Mouse (Mus musculus) midbrain, postnatal 0 days (tissue): ENCODE measurements around the gene Cilp2. TPM values are rescaled to one million over a fixed set of nuclear protein-coding genes. Genes with fewer than 3 reads are reported as not detected.

Source experiments
- ATAC-seq: fragments of 200-750 bp; cut with Nextera tagmentation; 2 replicates; pipeline ENCODE4 v1.8.0; 2017; ENCODE audit warnings: moderate number of reproducible peaks, mild to moderate bottlenecking, moderate TSS enrichment, moderate library complexity; ENCODE audit not compliant: low FRiP score
- DNase-seq: peaks from one replicate; pipeline ENCODE4 v3.0.0-alpha.2; 2015; ENCODE audit warnings: low spot score
- H3K27ac ChIP-seq: fragments of 300-500 bp; sonication (generic); 2 replicates; pipeline ENCODE4 v1.5.1; 2014; ENCODE audit warnings: low read depth, mild to moderate bottlenecking, low read length, mixed read lengths
- H3K27me3 ChIP-seq: fragments of 300-500 bp; sonication (generic); 2 replicates; pipeline ENCODE4 v1.6.1; 2014; ENCODE audit warnings: low read length, control low read depth, mixed read lengths; ENCODE audit not compliant: insufficient read depth
- H3K36me3 ChIP-seq: fragments of 300-500 bp; sonication (generic); 2 replicates; pipeline ENCODE4 v1.6.1; 2014; ENCODE audit warnings: low read length, control low read depth, mixed read lengths; ENCODE audit not compliant: insufficient read depth
- H3K4me1 ChIP-seq: fragments of 300-500 bp; sonication (generic); 2 replicates; pipeline ENCODE4 v1.6.1; 2014; ENCODE audit warnings: mild to moderate bottlenecking, control low read depth, antibody characterized with exemption, low read length, mixed read lengths; ENCODE audit not compliant: insufficient read depth
- H3K4me2 ChIP-seq: fragments of 300-500 bp; sonication (generic); 2 replicates; pipeline ENCODE4 v1.6.1; 2014; ENCODE audit warnings: low read depth, mild to moderate bottlenecking, low read length, mixed read lengths; ENCODE audit not compliant: poor library complexity, severe bottlenecking
- H3K4me3 ChIP-seq: fragments of 300-500 bp; sonication (generic); 2 replicates; pipeline ENCODE4 v1.5.1; 2014; ENCODE audit warnings: low read depth, mild to moderate bottlenecking, low read length, moderate library complexity
- H3K9ac ChIP-seq: fragments of 300-500 bp; sonication (generic); replicated peaks from 2 replicates; pipeline ENCODE4 v1.6.1; 2014; ENCODE audit warnings: mild to moderate bottlenecking, low read length, moderate library complexity, mixed read lengths; ENCODE audit not compliant: poor library complexity, severe bottlenecking
- H3K9me3 ChIP-seq: fragments of 300-500 bp; sonication (generic); 2 replicates; pipeline ENCODE4 v1.6.1; 2016; ENCODE audit warnings: low read length, control low read depth
- CTCF ChIP-seq: IDR thresholded peaks from 2 replicates; pipeline ENCODE4 v1.5.1; 2016; ENCODE audit warnings: antibody characterized with exemption, mild to moderate bottlenecking
- WGBS: fragments of 180-500 bp; shearing (Covaris S2); extraction: QIAGEN DNeasy Blood & Tissue Kit; methylation state at CpG from one replicate; pipeline ENCODE4 v1.1.7; 2014; 5-methylcytosine and 5-hydroxymethylcytosine counted together
- polyA plus RNA-seq: library from polyadenylated mRNA; unstranded; fragments of >200 nt; fragmentation: Nextera tagmentation; extraction: Ambion mirVana; gene quantifications from 2 replicates; pipeline ENCODE4 v1.2.1, GENCODE M21; 2015
- total RNA-seq: library from RNA; depleted of rRNA; stranded (reverse); fragments of >200 nt; gene quantifications from 2 replicates; pipeline ENCODE4 v1.2.3, GENCODE M21; 2014; rRNA removed

The Cilp2 gene
- total and polyA plus RNA-seq, 2 experiments from 2014 or later, result 8.0 to 12.0 TPM

DNA sequence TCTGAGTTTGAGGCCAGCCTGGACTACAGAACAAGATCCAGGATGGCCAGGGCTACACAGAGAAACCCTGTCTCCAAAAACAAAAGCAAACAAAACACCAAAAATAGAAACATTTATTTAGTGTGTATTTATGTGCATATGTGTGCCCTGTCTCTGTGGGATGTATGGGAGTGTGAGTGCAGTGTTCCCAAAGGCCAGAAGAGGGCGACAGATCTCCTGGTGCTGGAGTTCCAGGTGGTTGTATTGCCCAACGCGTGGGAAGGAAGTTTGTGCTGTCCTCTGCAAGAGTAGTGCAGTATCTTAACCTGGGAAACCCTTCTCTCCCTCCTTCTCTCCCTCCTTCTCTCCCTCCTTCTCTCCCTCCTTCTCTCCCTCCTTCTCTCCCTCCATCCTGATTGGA is 37.6 kb downstream of the Cilp2 start:
- no peak for DNase-seq
- Histone ChIP-seq H3K9ac (no peak overlapping the region), H3K27me3 (no peaks in the 10 kb centered on the region), H3K9me3 (no peaks in the 10 kb centered on the region), H3K4me3 (no peak overlapping the region), H3K36me3 (0 out of 2 replicates have a peak, but pooled peaks cover 2% of the 10 kb centered on the region), H3K4me2 (no peak overlapping the region), H3K27ac (no peak overlapping the region), H3K4me1 (no peaks in the 10 kb centered on the region)
- WGBS, result 50% methylated on average over 3 of the region's 3 CpGs
- TF ChIP-seq CTCF, result peak; percentile 52
- ATAC-seq, result no peak

GRCm38 (mm10) chr8:69848951-69849350 is 38.5 kb downstream of the Cilp2 start:
- ATAC-seq (no peak), DNase-seq (no peak)
- Histone ChIP-seq H3K27me3 (no peaks in the 10 kb centered on the region), H3K4me3 (no peak overlapping the region), H3K4me1 (no peaks in the 10 kb centered on the region), H3K36me3 (0 out of 2 replicates have a peak, but pooled peaks cover 2% of the 10 kb centered on the region), H3K9ac (no peak overlapping the region), H3K9me3 (no peaks in the 10 kb centered on the region), H3K27ac (no peak overlapping the region), H3K4me2 (no peak overlapping the region)
- WGBS, result 90% methylated on average over 8 of the region's 8 CpGs
- no peak for TF ChIP-seq CTCF

DNA sequence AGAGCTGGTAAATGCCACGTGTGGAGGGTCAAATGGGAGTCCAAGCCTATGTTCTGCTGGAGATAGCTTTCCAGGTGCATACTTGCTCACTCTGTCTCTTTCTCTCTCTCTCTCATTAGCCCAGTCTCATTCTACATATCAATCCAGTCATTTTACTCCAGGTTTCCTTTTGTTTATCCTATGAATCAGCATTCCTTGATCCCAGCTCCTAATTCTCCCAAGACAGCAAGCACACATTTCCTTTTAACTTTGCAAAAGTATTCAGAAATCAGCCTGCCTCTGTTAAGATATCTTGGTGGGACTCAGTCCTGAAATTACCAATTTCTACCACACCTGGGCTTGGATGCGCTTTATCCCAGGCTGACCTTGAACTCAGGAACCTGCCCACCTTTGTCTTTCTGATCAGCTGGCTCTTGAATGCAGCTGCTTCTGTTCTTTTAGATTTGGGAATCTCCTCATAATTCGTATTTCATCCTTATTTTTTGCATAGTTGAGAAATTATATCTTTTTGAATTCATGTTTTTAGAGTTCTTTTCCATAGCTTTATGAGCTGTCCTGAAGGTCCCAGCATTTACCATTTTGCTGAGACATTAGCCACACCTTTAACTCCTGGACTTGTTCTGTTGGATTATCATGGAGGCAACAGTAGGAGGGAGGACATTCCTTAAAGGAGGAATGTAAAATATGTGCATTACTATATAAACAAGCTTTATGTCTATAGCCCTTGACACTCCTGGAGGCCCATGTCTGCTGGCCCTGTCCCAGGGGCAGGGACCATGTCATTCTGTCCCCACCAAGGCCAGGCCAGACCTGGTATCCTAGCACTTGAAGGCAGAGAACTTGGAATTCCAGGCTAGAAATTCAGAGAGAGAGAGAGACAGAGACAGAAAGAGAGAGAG is 40.1 kb downstream of the Cilp2 start:
- no peak for TF ChIP-seq CTCF
- Histone ChIP-seq H3K4me1 (no peaks in the 10 kb centered on the region), H3K9me3 (no peaks in the 10 kb centered on the region), H3K27ac (no peak overlapping the region), H3K27me3 (no peaks in the 10 kb centered on the region), H3K36me3 (0 out of 2 replicates have a peak, but pooled peaks cover 2% of the 10 kb centered on the region), H3K9ac (no peak overlapping the region), H3K4me2 (no peak overlapping the region), H3K4me3 (no peak overlapping the region)
- no peak for ATAC-seq
- no peak for DNase-seq
- 86% methylated on average over 3 of the region's 3 CpGs for WGBS

DNA sequence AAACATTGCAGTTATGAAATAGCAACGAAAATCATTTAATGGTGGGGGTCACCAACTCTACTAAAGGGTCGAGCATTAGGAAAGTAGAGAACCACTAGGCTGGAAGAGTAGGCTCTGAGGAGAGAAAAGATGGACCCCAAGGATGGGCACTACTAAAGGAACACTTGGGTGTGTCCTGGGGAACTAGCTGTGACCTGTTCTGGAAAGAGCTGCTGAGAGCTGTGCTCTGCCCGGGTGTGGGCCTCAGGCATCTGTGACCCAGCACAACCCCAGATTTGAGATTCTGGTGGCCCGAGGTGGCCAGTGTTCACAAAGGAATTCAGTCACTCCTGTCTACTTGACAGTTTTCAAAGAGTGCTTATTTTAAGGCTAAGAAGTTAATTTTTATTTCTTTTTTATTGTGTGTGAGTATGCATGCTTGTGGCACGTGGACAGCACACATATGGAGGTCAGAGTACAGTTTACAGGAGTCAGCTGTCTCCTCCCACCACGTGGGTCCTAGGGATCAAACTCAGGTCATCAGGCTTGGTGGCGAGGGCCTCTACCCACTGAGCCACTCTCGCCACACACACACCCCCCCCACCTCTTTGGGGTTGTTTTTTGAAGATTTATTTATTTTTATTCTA is 50.3 kb downstream of the Cilp2 start:
- Histone ChIP-seq H3K27me3 (no peaks in the 10 kb centered on the region), H3K9ac (no peak overlapping the region), H3K4me3 (no peak overlapping the region), H3K9me3 (no peaks in the 10 kb centered on the region), H3K36me3 (peaks cover 5% of the 10 kb centered on the region; the same call in 1 of the 2 replicates), H3K4me1 (no peaks in the 10 kb centered on the region), H3K27ac (no peak overlapping the region), H3K4me2 (no peak overlapping the region)
- no peak for ATAC-seq
- TF ChIP-seq CTCF, result no peak
- WGBS, result 85% methylated on average over 8 of the region's 8 CpGs
- DNase-seq, result no peak

GRCm38 (mm10) chr8:69832298-69832853 is 55.1 kb downstream of the Cilp2 start, which contains the start of gene Pbx4:
Gene Pbx4, plus strand, starts transcription at chr8:69832491.
- ATAC-seq, result peak; percentile 97
- peak; percentile 39 for TF ChIP-seq CTCF
- Histone ChIP-seq H3K4me3 (peak within 1 kb of the TSS; percentile 73), H3K36me3 (peaks cover 11% of the 10 kb centered on the region; the same call in 1 of the 2 replicates), H3K4me2 (peak within 1 kb of the TSS; percentile 84), H3K27me3 (no peaks in the 10 kb centered on the region), H3K4me1 (no peaks in the 10 kb centered on the region), H3K9ac (peak within 1 kb of the TSS; percentile 79), H3K9me3 (no peaks in the 10 kb centered on the region), H3K27ac (peak within 1 kb of the TSS; percentile 80)
- WGBS, result under 1% methylated on average over 38 of the region's 38 CpGs
- peak; percentile 99 for DNase-seq

Other genes starting within 250 kb of the Cilp2 start
- 3.6 and 5.9 TPM in 2 replicates for gene Zfp964, start 233.2 kb downstream of the Cilp2 start, total RNA-seq
- gene Zfp964, start 233.2 kb downstream of the Cilp2 start, polyA plus RNA-seq, result 0.99 and 1.2 TPM in 2 replicates
- gene Zfp869, start 177.0 kb downstream of the Cilp2 start, total RNA-seq, result 14.6 and 17.5 TPM in 2 replicates
- 14.4 and 15.5 TPM in 2 replicates for gene Zfp869, start 177.0 kb downstream of the Cilp2 start, polyA plus RNA-seq
- 3.3 and 5.3 TPM in 2 replicates for gene Zfp963, start 137.7 kb downstream of the Cilp2 start, total RNA-seq
- gene Zfp963, start 137.7 kb downstream of the Cilp2 start, polyA plus RNA-seq, result 5.0 and 5.5 TPM in 2 replicates
- gene Gm20422, start 112.8 kb downstream of the Cilp2 start, total RNA-seq, result 1.5 and 2.4 TPM in 2 replicates
- not detected in 2 replicates for gene Gm20422, start 112.8 kb downstream of the Cilp2 start, polyA plus RNA-seq
- gene Atp13a1, start 96.5 kb downstream of the Cilp2 start, total RNA-seq, result 77.7 and 92.7 TPM in 2 replicates
- gene Atp13a1, start 96.5 kb downstream of the Cilp2 start, polyA plus RNA-seq, result 44.6 and 46.4 TPM in 2 replicates
- gene Zfp866, start 96.5 kb downstream of the Cilp2 start, total RNA-seq, result 44.7 and 53.4 TPM in 2 replicates
- gene Zfp866, start 96.5 kb downstream of the Cilp2 start, polyA plus RNA-seq, result 19.2 and 20.0 TPM in 2 replicates
- 53.9 and 71.2 TPM in 2 replicates for gene Gmip, start 79.0 kb downstream of the Cilp2 start, total RNA-seq
- gene Gmip, start 79.0 kb downstream of the Cilp2 start, polyA plus RNA-seq, result 33.7 and 37.6 TPM in 2 replicates
- gene Lpar2, start 65.3 kb downstream of the Cilp2 start, total RNA-seq, result 5.4 and 7.7 TPM in 2 replicates
- gene Lpar2, start 65.3 kb downstream of the Cilp2 start, polyA plus RNA-seq, result 0.44 and 0.63 TPM in 2 replicates
- gene Pbx4, start 55.2 kb downstream of the Cilp2 start, total RNA-seq, result 35.7 and 43.9 TPM in 2 replicates
- 91.0 and 98.8 TPM in 2 replicates for gene Pbx4, start 55.2 kb downstream of the Cilp2 start, polyA plus RNA-seq
- not detected in 2 replicates for gene Tssk6, start 14.5 kb upstream of the Cilp2 start, total RNA-seq
- gene Tssk6, start 14.5 kb upstream of the Cilp2 start, polyA plus RNA-seq, result 4.4 and 4.6 TPM in 2 replicates
- gene Ndufa13, start 14.9 kb upstream of the Cilp2 start, total RNA-seq, result 55.6 and 86.8 TPM in 2 replicates
- gene Ndufa13, start 14.9 kb upstream of the Cilp2 start, polyA plus RNA-seq, result 239 and 243 TPM in 2 replicates
- 7.6 and 8.0 TPM in 2 replicates for gene Yjefn3, start 15.0 kb upstream of the Cilp2 start, total RNA-seq
- gene Yjefn3, start 15.0 kb upstream of the Cilp2 start, polyA plus RNA-seq, result 13.4 and 15.4 TPM in 2 replicates
- gene Gatad2a, start 108.7 kb upstream of the Cilp2 start, total RNA-seq, result 24.4 and 30.1 TPM in 2 replicates
- gene Gatad2a, start 108.7 kb upstream of the Cilp2 start, polyA plus RNA-seq, result 17.2 and 19.3 TPM in 2 replicates
- 130 and 148 TPM in 2 replicates for gene Mau2, start 155.0 kb upstream of the Cilp2 start, total RNA-seq
- 54.3 and 56.6 TPM in 2 replicates for gene Mau2, start 155.0 kb upstream of the Cilp2 start, polyA plus RNA-seq
- gene Sugp1, start 155.1 kb upstream of the Cilp2 start, total RNA-seq, result 18.6 and 19.9 TPM in 2 replicates
- gene Sugp1, start 155.1 kb upstream of the Cilp2 start, polyA plus RNA-seq, result 48.7 and 48.9 TPM in 2 replicates
- gene Tm6sf2, start 185.2 kb upstream of the Cilp2 start, total RNA-seq, result 1.6 TPM in 1 of 2 replicates, not detected in the other
- gene Tm6sf2, start 185.2 kb upstream of the Cilp2 start, polyA plus RNA-seq, result 0.22 and 0.35 TPM in 2 replicates
- 0.99 and 1.3 TPM in 2 replicates for gene Hapln4, start 195.8 kb upstream of the Cilp2 start, total RNA-seq
- 1.6 and 1.7 TPM in 2 replicates for gene Hapln4, start 195.8 kb upstream of the Cilp2 start, polyA plus RNA-seq
- 440 and 447 TPM in 2 replicates for gene Ncan, start 233.2 kb upstream of the Cilp2 start, total RNA-seq
- gene Ncan, start 233.2 kb upstream of the Cilp2 start, polyA plus RNA-seq, result 202 and 210 TPM in 2 replicates
- gene Nr2c2ap, start 243.6 kb upstream of the Cilp2 start, total RNA-seq, result 5.4 and 7.7 TPM in 2 replicates
- gene Nr2c2ap, start 243.6 kb upstream of the Cilp2 start, polyA plus RNA-seq, result 42.1 and 44.1 TPM in 2 replicates